ENCODE assay signal across 8 mouse cellular contexts in genomic region chr5:23684517-23684916, GRCm38 (mm10). TPM values are rescaled to one million over a fixed set of nuclear protein-coding genes. Genes with fewer than 3 reads are reported as not detected.
DNase-seq lines count a peak whose midpoint lies in the region; ATAC-seq and TF ChIP-seq lines count a peak whose summit lies in the region.

TSS of gene Srpk2 (minus strand) at chr5:23684617.

- no peaks in the 10 kb centered on the region for H3K36me3 ChIP-seq in hindbrain, embryonic 12.5 days

- H3K4me1 ChIP-seq in cerebellum, adult 2 months (ENCODE audit: control insufficient read depth, insufficient read depth, low read length): no peaks in the 10 kb centered on the region
- H3K4me1 ChIP-seq in hindbrain, embryonic 12.5 days: no peaks in the 10 kb centered on the region

- TF ChIP-seq CTCF in cerebellum, adult 2 months (IDR thresholded peaks at IDR 0.05; ENCODE audit: borderline replicate concordance, insufficient read depth, low read depth, low read length): no peak

- no peak within 1 kb of the TSS for H3K4me2 ChIP-seq in hindbrain, embryonic 12.5 days (replicated peaks)

- no peaks in the 10 kb centered on the region for H3K9me3 ChIP-seq in hindbrain, embryonic 12.5 days (replicated peaks)

- WGBS in cerebellum, adult 2 months: 81% methylated on average over 1 of the region's 1 CpGs
- 95% methylated on average over 1 of the region's 1 CpGs for WGBS in hindbrain, embryonic 12.5 days

- H3K27ac ChIP-seq in cerebellum, adult 2 months (ENCODE audit: insufficient read depth, low read length): no peak within 1 kb of the TSS
- no peak within 1 kb of the TSS for H3K27ac ChIP-seq in hindbrain, embryonic 12.5 days

- no peak for DNase-seq in cerebellum, adult 2 months
- no peak for DNase-seq in cerebellum, adult 9-10 months
- DNase-seq in adrenal gland, adult 8-10 months: no peak
- no peak for DNase-seq in gastrocnemius, adult 18-20 months (ENCODE audit: low spot score)
- no peak for DNase-seq in urinary bladder, adult 18-20 months (ENCODE audit: low spot score in 2 of 2)
- DNase-seq in spleen, postnatal 10 days (ENCODE audit: low spot score in 2 of 2): no peak

- H3K9ac ChIP-seq in hindbrain, embryonic 12.5 days: no peak within 1 kb of the TSS

- TF ChIP-seq POLR2A in cerebellum, adult 2 months (IDR thresholded peaks at IDR 0.05; ENCODE audit: borderline replicate concordance, insufficient read depth, low read length): no peak

- no peak for ATAC-seq in hindbrain, embryonic 12.5 days (ENCODE audit: low FRiP score)
- ATAC-seq in megakaryocyte progenitor cell, adult 5-6 weeks (replicated peaks; ENCODE audit: poor library complexity): no peak

- H3K4me3 ChIP-seq in cerebellum, adult 2 months (replicated peaks; ENCODE audit: insufficient read depth, low read depth, low read length): no peak within 1 kb of the TSS
- no peak within 1 kb of the TSS for H3K4me3 ChIP-seq in hindbrain, embryonic 12.5 days

- H3K27me3 ChIP-seq in cerebellum, adult 2 months (ENCODE audit: control insufficient read depth, insufficient read depth, low read length): no peaks in the 10 kb centered on the region
- no peaks in the 10 kb centered on the region for H3K27me3 ChIP-seq in hindbrain, embryonic 12.5 days

RNA-seq across cellular contexts. Expression of gene Srpk2, which starts in this region (rescaled TPM):
- polyA plus RNA-seq in cerebellum, adult 2 months (2012; rRNA removed): 71.3 and 72.3 TPM in 2 replicates
- total RNA-seq in adrenal gland, adult 8-10 months (2022): 10 to 100 TPM; 59.9 to 75.7 (median 66.8) TPM
- total RNA-seq in gastrocnemius, adult 18-20 months (2021): 10 to 100 TPM; 23.8 to 27.4 TPM
- 71.8 and 73.4 TPM in 2 replicates for polyA plus RNA-seq in hindbrain, embryonic 12.5 days (2016; fragmentation: Nextera tagmentation; extraction: Ambion mirVana)
- total RNA-seq in megakaryocyte progenitor cell, adult 5-6 weeks (2015): 41.4 and 46.6 TPM in 2 replicates
- total RNA-seq in megakaryocyte progenitor cell, adult 5-6 weeks (2017): 51.7 and 55.9 TPM in 2 replicates
